Mouse (Mus musculus) neural tube, embryonic 11.5 days (tissue): ENCODE results near the gene Cers5. TPM values are rescaled to one million over a fixed set of nuclear protein-coding genes. Genes with fewer than 3 reads are reported as not detected.
"Not testable (repeated sequence)": the region's sequence is repeated elsewhere in the genome, so short reads cannot be mapped to it uniquely, and the experiment has no call there.

Experiments
- ATAC-seq: fragments of 200-750 bp; cut with Nextera tagmentation; 2 replicates; pipeline ENCODE4 v1.8.0; 2017; ENCODE audit warnings: moderate number of reproducible peaks, mild to moderate bottlenecking, moderate TSS enrichment, moderate library complexity; ENCODE audit not compliant: insufficient read depth, low FRiP score, low TSS enrichment
- DNase-seq: peaks from one replicate; pipeline ENCODE4 v3.0.0-alpha.2; 2015; ENCODE audit warnings: low spot score
- H3K27ac ChIP-seq: fragments of 300-500 bp; sonication (generic); 2 replicates; pipeline ENCODE4 v1.5.1; 2014; ENCODE audit warnings: low read depth, mild to moderate bottlenecking, low read length
- H3K27me3 ChIP-seq: fragments of 300-500 bp; sonication (generic); 2 replicates; pipeline ENCODE4 v1.6.1; 2014; ENCODE audit warnings: mild to moderate bottlenecking, low read length, mixed read lengths; ENCODE audit not compliant: control insufficient read depth, insufficient read depth
- H3K36me3 ChIP-seq: fragments of 300-500 bp; sonication (generic); 2 replicates; pipeline ENCODE4 v1.6.1; 2014; ENCODE audit warnings: mild to moderate bottlenecking, low read length, moderate library complexity, mixed read lengths; ENCODE audit not compliant: control insufficient read depth, insufficient read depth
- H3K4me1 ChIP-seq: fragments of 300-500 bp; sonication (generic); 2 replicates; pipeline ENCODE4 v1.6.1; 2014; ENCODE audit warnings: low read length, mixed read lengths; ENCODE audit not compliant: control insufficient read depth, insufficient read depth
- H3K4me2 ChIP-seq: fragments of 300-500 bp; sonication (generic); 2 replicates; pipeline ENCODE4 v1.6.1; 2014; ENCODE audit warnings: low read depth, mild to moderate bottlenecking, moderate library complexity
- H3K4me3 ChIP-seq: fragments of 300-500 bp; sonication (generic); 2 replicates; pipeline ENCODE4 v1.5.1; 2014; ENCODE audit warnings: low read depth, low read length
- H3K9ac ChIP-seq: fragments of 300-500 bp; sonication (generic); 2 replicates; pipeline ENCODE4 v1.6.1; 2014; ENCODE audit warnings: mild to moderate bottlenecking, low read length
- H3K9me3 ChIP-seq: fragments of 300-500 bp; sonication (generic); 2 replicates; pipeline ENCODE4 v1.6.1; 2016; ENCODE audit warnings: low read length; ENCODE audit not compliant: control insufficient read depth
- WGBS: fragments of 180-500 bp; shearing (Covaris S2); extraction: QIAGEN DNeasy Blood & Tissue Kit; methylation state at CpG from one replicate; pipeline ENCODE4 v1.1.7; 2014; 5-methylcytosine and 5-hydroxymethylcytosine counted together
- polyA plus RNA-seq: library from polyadenylated mRNA; unstranded; fragments of >200 nt; fragmentation: Nextera tagmentation; extraction: Ambion mirVana; gene quantifications from 2 replicates; pipeline ENCODE4 v1.2.1, GENCODE M21; 2014

Gene Cers5
- polyA plus RNA-seq, 1 experiment from 2014 or later, result 69.7 TPM

DNA sequence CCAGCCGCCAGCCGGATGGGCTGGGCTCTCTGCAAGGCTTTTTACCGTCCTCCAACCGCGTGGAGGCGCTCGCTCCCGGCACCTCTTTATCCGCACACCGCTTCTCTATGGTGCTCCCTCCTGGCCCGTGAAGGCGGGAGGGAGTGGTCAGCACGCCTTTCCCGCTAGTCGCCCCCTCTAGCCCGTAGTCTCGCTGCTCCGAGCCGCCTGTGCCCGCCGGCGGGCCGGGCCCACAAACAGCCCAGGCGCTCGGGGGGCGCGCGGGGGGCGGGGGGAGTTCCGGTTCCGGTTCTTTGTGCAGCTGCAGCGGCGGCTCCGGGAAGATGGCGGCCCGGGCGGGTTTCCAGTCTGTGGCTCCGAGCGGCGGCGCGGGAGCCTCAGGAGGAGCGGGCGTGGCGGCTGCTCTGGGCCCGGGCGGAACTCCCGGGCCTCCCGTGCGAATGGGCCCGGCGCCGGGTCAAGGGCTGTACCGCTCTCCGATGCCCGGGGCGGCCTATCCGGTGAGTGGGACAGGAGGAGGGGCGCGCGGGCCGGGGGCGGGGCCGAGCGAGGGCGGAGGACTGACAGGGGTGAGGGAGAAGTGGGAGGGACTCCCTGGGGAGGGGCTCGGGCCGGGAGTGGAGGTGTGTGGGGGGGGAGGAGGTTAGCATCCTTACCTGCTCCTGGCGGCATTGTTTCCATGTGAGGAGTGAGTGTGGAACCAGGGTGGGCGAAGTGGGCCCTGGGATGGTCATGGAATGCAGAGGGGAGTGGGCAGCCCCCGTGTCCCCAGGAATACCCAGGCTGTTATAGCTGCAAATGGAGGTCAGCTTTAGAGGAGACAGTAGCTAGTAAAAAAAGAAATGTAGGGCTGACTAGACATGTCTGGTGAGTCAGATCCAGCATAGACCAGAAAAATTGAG is 70.4 kb downstream of the Cers5 start, which contains the start of gene Smarcd1:
Smarcd1 (plus strand) TSS at position 131 of the 902 bp plus-strand sequence.
- WGBS, result under 1% methylated on average over 60 of the region's 71 CpGs
- DNase-seq, result peak; percentile 97
- Histone ChIP-seq H3K27me3 (no peaks in the 10 kb centered on the region), H3K4me1 (peaks cover 18% of the 10 kb centered on the region), H3K4me3 (peak within 1 kb of the TSS; percentile 85), H3K9ac (peak within 1 kb of the TSS; percentile 99), H3K9me3 (no peaks in the 10 kb centered on the region), H3K4me2 (peak within 1 kb of the TSS; percentile 63), H3K27ac (peak within 1 kb of the TSS; percentile 96), H3K36me3 (peaks cover 12% of the 10 kb centered on the region)
- ATAC-seq, result peak; percentile 88

DNA sequence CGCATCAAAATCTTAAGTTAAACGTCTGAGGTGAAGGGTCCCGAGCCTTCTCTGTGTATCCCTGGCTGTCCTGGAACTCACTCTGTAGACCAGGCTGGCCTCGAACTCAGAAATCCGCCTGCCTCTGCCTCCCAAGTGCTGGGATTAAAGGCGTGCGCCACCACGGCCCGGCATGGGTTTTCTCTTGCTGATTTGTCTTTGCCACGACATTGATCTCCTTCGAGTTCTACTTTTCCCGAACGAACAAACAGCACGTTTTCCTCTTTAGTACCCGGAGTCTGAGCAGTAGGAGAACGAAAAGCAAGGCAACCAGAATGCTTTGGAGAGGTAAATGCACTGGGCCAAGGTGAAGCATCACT is 71.1 kb downstream of the Cers5 start:
- H3K36me3 ChIP-seq, ATAC-seq, H3K27me3 ChIP-seq, H3K9me3 ChIP-seq, DNase-seq, H3K27ac ChIP-seq: not testable (repeated sequence)
- H3K4me1 ChIP-seq, result peaks cover 18% of the 10 kb centered on the region
- 45% methylated on average over 16 of the region's 16 CpGs for WGBS
- peak overlapping the region; percentile 85 for H3K4me3 ChIP-seq
- H3K9ac ChIP-seq, result peak overlapping the region; percentile 99
- peak overlapping the region; percentile 63 for H3K4me2 ChIP-seq

DNA sequence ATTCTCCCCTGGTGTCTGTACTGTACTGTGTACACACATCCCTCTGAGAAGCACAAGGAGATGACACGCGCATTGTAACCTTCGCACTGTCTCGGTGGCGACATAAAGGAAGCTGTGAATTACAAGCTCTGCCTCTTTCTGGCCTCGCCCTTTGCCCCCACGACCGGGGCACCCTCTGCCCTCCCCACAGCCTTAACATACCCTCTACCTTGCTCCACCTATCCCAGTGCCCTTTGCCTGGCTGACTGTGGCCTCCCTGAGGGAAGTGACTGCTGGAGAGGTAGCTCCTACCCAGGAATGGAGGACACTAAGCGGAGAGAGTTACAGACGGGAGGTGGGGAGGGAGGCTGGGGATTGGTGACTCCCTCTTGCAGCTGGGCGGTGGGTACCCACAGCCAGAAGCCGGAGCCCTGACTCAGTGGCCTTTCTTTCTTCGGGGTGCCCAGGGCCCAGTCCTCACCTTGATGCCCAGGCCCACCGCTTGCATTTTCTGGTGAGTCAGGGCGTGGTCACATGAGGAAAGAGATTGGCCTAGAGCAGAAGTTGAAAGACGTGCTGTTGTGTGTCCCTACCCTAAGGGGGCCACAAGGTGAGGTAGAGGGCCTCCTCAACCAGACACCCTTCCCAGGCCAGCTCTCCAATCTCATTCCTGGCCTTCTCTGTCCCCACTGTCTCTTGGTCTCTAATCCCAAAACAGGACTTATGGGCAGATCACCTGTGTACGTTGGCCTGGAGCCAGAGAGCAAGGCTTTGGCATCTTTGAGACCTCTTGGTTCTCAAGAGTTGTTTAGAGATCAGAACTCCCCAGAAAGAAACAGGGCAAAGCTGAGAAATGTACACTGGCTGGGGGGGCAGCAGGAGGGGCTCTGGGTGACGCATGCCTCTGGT is 72.2 kb downstream of the Cers5 start:
- no peak overlapping the region for H3K4me2 ChIP-seq
- no peak for DNase-seq
- H3K27ac ChIP-seq, result no peak overlapping the region
- H3K4me3 ChIP-seq, result no peak overlapping the region
- no peak overlapping the region for H3K9ac ChIP-seq
- no peaks in the 10 kb centered on the region for H3K9me3 ChIP-seq
- peaks cover 18% of the 10 kb centered on the region for H3K4me1 ChIP-seq
- 88% methylated on average over 18 of the region's 18 CpGs for WGBS
- no peak for ATAC-seq
- peaks cover 3% of the 10 kb centered on the region for H3K36me3 ChIP-seq
- H3K27me3 ChIP-seq, result no peaks in the 10 kb centered on the region

DNA sequence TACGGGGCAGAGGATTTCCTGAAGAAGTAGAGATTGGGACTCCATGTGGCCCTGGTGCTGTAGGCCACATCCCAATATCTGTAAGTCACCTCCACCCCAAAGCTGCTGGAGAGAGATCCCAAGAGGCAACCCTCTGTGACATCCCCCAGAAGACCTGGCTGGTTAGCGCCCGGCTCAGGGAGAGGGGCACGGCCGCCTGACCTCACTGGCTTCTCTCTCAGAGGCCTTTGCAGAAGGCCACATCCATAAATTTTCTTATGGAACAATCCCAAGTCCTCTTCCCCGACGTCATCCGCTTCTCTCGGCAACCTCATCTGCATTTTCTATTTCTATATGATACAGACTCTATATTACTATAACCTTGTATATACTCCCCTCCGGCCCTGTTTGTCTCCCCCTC is 73.0 kb downstream of the Cers5 start:
- Histone ChIP-seq H3K9ac (no peak overlapping the region), H3K27me3 (no peaks in the 10 kb centered on the region), H3K9me3 (no peaks in the 10 kb centered on the region), H3K27ac (no peak overlapping the region), H3K4me2 (no peak overlapping the region), H3K36me3 (peaks cover 3% of the 10 kb centered on the region; the same call in 1 of the 2 replicates), H3K4me1 (peaks cover 18% of the 10 kb centered on the region), H3K4me3 (no peak overlapping the region)
- ATAC-seq (no peak), DNase-seq (no peak)
- 78% methylated on average over 10 of the region's 10 CpGs for WGBS

DNA sequence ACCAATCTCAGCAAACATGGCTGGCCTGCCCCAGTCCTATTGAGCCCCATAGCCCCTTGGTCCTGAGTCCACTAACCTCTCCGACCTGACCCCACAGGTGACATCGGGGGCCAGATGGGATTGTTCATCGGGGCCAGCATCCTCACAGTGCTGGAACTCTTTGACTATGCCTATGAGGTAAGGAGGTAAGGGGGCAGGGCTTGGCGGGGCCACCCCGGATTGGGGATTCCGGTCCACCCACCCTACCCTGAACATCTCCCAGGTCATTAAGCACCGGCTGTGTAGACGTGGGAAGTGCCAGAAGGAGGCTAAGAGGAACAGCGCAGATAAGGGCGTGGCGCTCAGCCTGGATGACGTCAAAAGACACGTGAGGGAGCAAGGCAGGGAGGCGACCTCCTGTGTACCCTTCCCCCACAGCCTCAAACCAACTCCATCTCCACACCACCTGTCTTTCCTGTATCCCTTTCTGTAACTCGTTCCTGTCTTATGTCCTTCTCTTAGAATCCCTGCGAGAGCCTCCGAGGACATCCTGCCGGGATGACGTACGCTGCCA is 74.1 kb downstream of the Cers5 start:
- WGBS, result 34% methylated on average over 20 of the region's 20 CpGs

DNA sequence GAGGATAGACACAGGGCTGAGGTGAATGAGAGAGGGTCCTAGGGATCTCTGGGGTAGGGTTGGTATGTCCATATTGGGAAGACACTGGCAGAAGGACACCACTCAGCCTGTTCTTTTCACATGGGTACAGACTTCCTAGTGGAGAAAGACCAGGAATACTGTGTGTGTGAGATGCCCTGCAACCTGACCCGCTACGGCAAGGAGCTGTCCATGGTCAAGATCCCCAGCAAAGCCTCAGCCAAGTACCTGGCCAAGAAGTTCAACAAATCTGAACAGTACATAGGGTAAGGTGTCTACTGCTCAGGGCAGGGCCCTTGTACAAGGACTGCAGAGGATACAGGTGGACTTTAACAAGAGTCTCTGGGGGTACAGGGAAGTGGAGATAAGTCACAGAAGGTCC is 75.4 kb downstream of the Cers5 start:
- no peaks in the 10 kb centered on the region for H3K36me3 ChIP-seq
- DNase-seq (no peak), ATAC-seq (no peak)
- no peaks in the 10 kb centered on the region for H3K27me3 ChIP-seq
- H3K4me2 ChIP-seq, result no peak overlapping the region
- H3K9me3 ChIP-seq, result no peaks in the 10 kb centered on the region
- no peak overlapping the region for H3K27ac ChIP-seq
- WGBS, result 34% methylated on average over 2 of the region's 2 CpGs
- H3K4me3 ChIP-seq, result no peak overlapping the region
- H3K4me1 ChIP-seq, result no peaks in the 10 kb centered on the region; the same call in 1 of the 2 replicates
- no peak overlapping the region for H3K9ac ChIP-seq

More for the DNA sequence above, 74.1 kb downstream of the Cers5 start:
- H3K4me1 ChIP-seq, result peaks cover 9% of the 10 kb centered on the region
- no peaks in the 10 kb centered on the region for H3K36me3 ChIP-seq
- H3K9me3 ChIP-seq, result no peaks in the 10 kb centered on the region
- H3K27me3 ChIP-seq, result no peaks in the 10 kb centered on the region
- no peak overlapping the region; the same call in 1 of the 2 replicates for H3K9ac ChIP-seq
- no peak overlapping the region for H3K4me3 ChIP-seq
- no peak overlapping the region for H3K4me2 ChIP-seq
- H3K27ac ChIP-seq, result no peak overlapping the region
- ATAC-seq (no peak), DNase-seq (no peak)

DNA sequence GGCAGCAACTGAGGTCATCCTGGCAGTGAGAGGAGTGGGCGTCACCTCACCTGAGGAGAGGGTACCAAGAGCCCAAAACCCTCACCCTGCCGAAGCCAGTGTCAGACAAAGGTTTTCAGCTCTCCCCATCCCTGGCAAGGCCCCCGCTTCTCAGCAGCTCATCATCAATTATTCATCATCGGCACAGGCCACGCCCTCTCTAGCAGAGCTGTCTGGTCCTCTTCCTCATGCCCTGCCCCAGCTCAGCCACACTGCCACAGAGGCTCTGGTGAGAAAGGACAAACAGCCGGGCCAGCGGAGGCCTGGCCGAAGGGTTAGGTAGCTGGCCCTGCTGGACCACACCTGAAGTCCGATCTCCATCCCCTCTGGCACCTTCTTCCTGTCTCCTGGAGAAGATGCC is 80.7 kb downstream of the Cers5 start:
- peak overlapping the region; percentile 15 for H3K9ac ChIP-seq
- no peaks in the 10 kb centered on the region for H3K9me3 ChIP-seq
- H3K4me1 ChIP-seq, result peaks cover 5% of the 10 kb centered on the region
- no peak overlapping the region for H3K4me3 ChIP-seq
- no peaks in the 10 kb centered on the region for H3K27me3 ChIP-seq
- peak; percentile 50; the same call in 1 of the 2 replicates for ATAC-seq
- DNase-seq, result no peak
- H3K4me2 ChIP-seq, result peak overlapping the region; percentile 1; the same call in 1 of the 2 replicates
- no peaks in the 10 kb centered on the region for H3K36me3 ChIP-seq
- WGBS, result 48% methylated on average over 9 of the region's 9 CpGs
- 0 out of 2 replicates have a peak overlapping the region, but pooled peaks have one; percentile 4 for H3K27ac ChIP-seq

DNA sequence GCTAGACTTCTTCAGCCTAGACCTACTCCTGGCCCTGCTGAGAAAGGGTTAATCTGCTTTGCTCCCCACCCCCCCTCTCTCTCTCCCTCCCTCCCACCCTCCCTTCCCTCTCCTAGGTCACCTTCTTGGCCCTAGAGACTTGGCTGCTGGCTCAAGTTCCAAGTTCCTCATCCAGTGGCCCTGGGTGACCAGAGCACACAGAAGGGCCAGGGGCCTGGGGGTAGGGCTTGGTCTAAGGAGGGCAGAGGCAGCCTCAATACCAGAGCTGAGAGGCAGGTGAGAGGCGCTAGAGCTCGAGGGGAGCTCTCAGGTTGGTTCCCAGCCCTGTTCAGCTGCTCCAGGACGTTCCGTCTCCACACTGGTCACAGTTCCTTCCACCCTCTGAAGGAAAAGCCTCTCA is 81.8 kb downstream of the Cers5 start:
- H3K36me3 ChIP-seq, result no peaks in the 10 kb centered on the region
- no peak overlapping the region for H3K9ac ChIP-seq
- WGBS, result 26% methylated on average over 4 of the region's 4 CpGs
- no peaks in the 10 kb centered on the region for H3K9me3 ChIP-seq
- DNase-seq, result no peak
- no peak overlapping the region for H3K4me3 ChIP-seq
- no peak overlapping the region for H3K27ac ChIP-seq
- ATAC-seq, result no peak
- no peaks in the 10 kb centered on the region for H3K27me3 ChIP-seq
- H3K4me2 ChIP-seq, result no peak overlapping the region
- H3K4me1 ChIP-seq, result peaks cover 5% of the 10 kb centered on the region
